Mouse (Mus musculus) ES-E14 (cell line): ENCODE results near the gene Ccl12.

Experiments
- CHD2 ChIP-seq: IDR thresholded peaks from 2 replicates; pipeline ENCODE4 v1.6.1; 2014; ENCODE audit warnings: mild to moderate bottlenecking, low read depth, low read length, inconsistent platforms
- MAFK ChIP-seq: IDR thresholded peaks from 2 replicates; pipeline ENCODE4 v1.6.1; 2014; ENCODE audit warnings: mild to moderate bottlenecking, low read depth, low read length, inconsistent platforms; ENCODE audit not compliant: insufficient read depth

DNA sequence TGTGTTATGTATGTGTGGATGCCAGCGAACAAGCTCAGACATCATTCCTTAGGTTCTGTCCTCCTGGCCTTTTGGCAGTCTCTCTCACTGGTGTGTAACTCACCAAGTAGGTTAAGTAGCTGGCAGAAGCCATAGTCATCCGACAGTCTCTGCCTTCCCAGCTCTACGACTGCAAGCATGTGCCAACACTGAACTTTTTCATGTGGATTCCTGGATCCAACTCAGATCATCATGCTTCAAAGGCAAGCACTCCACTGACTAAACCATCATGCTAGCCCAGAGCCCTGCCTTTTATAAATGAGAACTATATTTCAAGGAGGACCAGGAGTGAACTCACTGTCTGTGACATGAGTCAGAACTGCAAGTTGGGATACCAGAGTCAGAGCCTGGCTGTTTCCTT, 28.0 kb upstream of the Ccl12 start:
- no peak for TF ChIP-seq CHD2
- TF ChIP-seq MAFK, result no peak
